Mouse (Mus musculus) Muller cell, postnatal 12 days (primary cell): Measurements from ENCODE around the gene Fahd1.
A peak's percentile ranks its signal among the peaks of the same experiment; 100 is the strongest.

Source experiments
- DNase-seq: peaks from one replicate; pipeline ENCODE4 v3.0.0-alpha.2; 2015; ENCODE audit errors: inconsistent ontology term

The Fahd1 gene

DNA sequence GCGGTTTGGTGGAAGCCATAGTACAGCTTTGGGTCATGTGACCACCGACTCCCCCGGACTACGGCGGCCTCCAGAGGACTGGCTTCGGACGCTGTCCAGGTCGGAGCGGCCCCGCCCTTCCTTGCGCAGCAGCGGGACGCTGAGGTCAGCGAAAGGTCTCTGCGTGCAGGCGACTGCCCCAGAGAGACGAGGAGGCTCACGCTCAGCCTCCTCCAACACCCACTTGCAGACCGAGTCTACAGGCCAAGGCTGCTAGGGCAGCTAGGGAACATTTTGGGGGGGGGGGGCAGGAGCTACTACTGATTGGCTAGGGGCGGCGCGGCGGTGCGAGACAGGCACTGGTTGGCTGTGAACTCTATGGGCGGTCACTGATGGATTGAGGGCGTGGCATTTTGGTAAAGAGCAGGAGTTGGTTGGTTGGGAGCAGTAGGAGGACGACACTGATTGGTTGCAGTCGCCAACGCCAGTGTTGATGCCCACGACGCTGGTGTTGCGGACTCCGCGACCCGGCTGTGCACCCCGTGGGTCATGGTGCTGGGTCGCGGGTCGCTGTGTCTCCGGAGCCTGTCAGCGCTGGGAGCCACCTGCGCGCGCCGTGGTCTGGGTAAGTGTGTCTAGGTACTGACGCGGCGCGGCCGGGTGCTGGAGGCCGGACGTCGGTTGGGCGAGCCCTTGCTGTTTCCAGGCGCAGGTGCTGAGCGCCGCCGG is at the start of gene Fahd1:
Gene Fahd1 (minus strand): TSS at position 300 of the 708 bp plus-strand sequence.
- peak; percentile 98 for DNase-seq

DNA sequence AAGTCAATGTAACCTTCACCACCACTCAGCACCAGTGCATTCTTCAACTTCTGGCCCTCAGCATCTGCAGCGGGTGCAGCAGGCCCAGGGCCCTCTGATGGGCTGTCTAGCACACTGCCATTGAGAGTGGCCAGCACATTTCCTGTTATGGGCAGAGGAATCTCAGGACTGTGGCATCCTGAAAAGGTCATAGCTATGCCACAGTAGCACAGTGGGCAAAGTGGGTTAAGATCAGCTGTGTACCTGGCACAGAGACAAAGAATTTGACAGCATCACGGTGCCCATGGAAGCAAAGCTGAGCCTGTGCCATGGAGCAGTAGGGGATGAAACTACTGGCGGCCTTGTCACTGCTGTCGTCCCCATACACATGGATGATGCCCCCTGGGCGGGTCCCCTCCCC is 49.0 kb upstream of the Fahd1 start:
- DNase-seq: peak; percentile 61

DNA sequence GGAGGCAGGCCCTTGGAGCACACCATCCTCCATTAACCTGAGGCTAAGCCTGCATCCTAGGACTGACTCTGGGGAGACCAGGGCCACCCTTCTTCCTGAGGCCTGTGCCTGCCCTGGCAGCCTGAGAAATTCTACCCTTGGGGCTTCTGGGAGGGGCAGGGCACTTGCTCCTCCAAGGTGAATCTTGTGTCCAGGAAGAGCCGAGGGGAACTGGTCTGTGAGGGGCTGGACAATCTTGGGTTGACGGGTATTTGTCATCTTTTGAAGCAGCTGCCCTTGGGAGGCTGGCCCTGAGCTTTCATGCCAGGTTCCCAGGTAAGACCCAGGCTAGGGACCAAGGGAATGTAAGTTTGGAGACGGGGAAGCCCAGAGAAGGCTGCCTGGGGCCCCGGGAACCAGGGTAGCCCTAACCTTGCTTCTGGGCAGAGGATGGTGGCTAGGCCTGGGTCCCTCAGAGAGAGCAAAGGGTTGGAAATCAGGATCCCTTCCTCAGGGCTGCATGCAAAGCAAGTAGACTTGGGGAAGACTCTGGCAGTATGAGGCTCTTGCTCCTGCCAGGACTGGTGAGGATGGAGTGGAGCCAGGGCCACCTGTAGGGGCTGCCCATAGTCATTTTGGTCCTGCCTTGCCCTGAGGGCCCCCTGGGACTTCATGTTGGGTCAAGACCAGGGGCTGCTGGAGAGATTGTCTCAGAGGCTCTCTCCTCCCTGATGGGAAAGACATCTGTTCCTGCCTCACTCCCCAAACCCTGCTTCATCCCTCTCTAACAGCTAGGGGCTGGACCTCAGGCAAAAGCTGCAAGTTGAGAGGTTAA is 48.1 kb upstream of the Fahd1 start:
- DNase-seq: no peak

DNA sequence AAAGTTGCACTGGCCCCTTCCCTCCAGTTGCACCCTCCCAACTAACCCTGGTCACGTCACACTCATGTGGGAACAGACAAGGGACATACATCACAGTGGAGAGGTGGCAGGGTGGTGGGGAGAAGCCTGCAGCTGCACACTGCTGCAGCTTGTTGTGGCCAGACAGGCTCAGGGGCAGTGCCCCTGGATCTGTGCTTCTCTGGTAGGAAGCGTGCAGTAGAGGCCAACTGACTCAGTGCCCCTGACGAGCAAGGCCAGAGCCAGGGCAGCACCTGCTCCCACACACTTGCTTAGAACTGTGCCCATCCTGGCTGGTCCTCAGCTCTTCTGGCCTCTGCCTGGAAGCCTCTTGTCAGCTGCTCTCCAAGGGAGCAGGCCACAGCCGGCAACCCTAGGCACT is 47.4 kb upstream of the Fahd1 start:
- no peak for DNase-seq

DNA sequence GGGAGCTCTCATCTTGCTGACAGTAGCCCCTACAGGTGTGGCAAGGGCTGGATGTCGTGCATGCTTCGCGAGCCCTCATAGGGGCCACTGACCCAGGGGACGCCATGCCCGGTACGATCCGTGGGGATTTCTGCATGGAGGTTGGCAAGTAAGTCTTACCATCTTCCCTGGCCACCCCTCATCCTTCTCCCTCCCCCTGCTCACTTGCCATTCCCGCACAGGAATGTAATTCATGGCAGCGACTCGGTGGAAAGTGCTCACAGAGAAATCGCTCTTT is 46.8 kb upstream of the Fahd1 start:
- DNase-seq: peak; percentile 10

DNA sequence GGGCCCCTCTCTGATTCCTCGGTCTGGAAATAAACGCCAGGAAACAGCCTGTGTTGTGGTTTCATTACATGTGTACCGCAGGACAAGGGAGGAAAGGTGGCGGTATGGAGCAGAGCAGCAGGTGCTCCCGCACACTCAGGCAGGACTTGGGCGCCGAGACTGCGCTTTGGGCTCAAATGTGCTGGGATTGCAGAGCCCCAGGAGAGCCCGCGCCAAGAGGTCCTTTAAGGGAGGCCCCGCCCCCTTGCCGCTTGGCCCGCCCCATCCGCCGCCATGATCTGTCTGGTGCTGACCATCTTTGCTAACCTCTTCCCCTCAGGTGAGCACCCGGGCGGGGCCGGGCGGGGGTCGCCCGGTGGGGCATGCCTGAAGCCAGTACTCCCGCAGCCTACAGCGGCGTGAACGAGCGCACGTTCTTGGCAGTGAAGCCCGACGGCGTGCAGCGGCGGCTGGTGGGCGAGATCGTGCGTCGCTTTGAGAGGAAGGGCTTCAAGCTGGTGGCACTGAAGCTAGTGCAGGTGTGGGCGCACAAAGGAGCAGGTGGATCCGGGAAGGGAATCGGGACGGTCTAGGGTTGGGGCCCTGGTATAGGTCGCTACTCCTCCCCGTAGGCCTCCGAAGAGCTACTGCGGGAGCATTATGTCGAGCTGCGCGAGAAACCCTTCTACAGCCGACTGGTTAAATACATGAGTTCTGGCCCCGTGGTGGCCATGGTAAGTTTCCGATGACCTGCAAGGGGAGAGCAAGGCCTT is 46.3 kb upstream of the Fahd1 start, which contains the start of gene Nme3:
Gene Nme3 (plus strand): TSS at position 260 of the 752 bp plus-strand sequence.
- DNase-seq: peak; percentile 80

DNA sequence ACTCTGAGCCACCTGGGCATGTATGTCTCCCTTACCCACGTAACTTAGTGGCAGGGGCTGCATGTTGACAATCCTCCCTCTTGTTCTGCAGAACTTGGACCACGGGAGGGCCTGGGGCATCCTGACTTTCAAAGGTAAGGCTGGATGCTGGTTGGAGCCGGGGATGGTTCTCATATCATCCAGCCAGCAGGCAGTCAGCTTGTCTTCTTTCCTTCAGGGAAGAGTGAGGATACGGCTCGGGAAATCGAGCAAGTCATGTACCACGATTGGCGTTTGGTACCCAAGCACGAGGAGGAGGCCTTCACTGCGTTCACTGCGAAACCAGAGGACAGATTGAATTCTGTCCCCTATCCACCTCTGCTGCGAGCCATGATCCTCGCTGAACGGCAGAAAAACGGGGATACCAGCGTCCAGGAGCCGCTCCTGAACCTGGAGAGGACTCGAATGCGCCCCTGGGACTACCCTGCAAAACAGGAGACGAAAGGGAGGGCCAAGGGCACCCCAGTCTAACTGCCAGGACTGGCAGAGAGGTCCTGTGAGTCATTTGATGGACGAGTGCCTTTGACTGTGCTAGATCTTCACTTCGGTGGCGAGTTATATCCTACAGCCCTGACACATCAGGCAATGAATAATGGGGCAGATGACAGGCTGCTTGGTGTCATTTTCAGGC is 45.5 kb upstream of the Fahd1 start:
- DNase-seq: peak; percentile 71

DNA sequence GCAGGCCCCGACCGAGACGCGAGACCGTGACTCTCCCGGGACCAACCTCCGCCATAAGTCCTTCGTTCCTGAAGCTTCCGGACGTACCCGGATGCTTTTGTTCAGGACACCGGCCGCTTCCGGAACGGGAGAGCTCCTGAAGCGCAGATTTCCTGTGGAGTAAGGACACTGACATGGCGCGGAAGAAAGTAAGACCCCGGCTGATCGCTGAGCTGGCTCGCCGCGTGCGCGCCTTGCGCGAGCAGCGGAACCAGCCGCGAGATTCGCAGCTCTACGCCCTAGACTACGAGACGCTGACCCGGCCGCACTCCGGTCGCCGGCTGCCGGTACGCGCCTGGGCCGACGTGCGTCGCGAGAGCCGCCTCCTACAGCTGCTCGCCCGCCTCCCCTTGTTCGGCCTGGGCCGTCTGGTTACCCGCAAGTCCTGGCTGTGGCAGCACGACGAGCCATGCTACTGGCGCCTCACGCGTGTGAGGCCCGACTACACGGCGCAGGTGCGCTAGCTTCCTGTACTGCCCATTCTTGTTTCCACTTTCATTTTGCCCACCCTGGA is 44.9 kb upstream of the Fahd1 start, which contains the start of the genes Eme2 and Mrps34:
Gene Eme2 (minus strand): TSS at position 93 of the 553 bp plus-strand sequence.
Gene Mrps34 (plus strand): TSS at position 122 of the 553 bp plus-strand sequence.
- peak; percentile 87 for DNase-seq

DNA sequence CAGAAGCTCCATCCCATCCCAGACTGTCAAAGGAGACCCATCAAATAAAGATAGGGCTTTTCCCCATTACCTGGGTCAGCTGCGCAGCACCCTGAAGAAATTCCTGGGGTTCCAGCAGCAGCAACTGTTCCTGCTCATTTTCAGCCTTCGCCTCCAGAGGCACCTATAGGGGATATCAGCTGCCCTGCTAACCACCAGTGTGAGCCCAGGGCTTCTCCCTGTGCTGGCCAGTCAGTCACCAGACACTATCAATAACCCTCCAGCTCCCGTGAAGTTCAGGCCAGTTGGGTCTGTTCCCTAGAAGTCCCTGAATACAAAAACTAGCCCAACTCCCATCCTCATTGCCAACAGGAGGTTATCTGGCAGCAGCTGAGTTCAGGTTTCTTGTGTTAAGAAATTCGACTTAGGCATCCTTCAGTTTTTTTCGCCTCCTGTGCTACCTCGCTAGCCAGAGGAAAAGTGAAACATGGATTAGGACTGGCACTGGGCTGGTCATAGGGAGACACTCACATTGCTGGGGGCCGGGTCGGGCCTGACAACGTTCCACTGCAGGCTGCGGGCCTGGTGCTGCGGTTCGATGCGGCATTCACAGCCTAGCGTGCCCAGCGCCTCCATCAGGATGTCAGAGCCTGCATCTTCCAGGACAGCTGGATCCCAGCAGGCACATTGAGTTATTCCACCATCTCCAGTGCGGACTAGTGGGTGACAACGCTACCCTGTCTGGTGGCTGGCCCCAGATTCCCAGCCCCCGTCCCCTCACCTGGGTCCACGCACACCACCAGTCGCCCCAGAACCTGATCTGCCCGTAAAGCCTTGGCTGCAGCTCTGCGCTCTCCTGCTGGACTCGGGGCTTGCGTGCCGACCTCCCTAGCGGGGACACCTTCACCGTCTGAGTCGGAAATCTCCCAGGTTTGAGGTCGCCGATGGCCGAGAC is 44.2 kb upstream of the Fahd1 start:
- peak; percentile 8 for DNase-seq

DNA sequence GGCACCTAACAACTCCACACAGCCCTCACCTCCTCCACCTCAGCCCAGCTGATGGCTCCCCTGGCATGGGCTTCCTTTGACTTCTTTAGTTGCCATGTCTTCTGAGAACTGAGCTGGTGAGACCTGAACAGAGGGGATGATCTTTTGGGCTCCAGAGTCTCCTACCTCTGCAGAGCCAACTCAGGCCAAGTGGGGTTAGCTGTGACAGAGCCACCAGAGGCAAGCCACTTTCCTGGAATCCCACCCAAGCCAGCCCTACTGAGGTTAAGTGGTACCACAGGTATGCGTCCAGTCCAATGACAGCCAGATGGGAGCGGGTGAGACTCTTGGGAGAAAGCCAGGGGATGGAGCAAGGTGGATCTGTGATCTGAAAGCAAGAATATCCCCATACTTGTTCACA is 43.1 kb upstream of the Fahd1 start:
- DNase-seq: no peak

DNA sequence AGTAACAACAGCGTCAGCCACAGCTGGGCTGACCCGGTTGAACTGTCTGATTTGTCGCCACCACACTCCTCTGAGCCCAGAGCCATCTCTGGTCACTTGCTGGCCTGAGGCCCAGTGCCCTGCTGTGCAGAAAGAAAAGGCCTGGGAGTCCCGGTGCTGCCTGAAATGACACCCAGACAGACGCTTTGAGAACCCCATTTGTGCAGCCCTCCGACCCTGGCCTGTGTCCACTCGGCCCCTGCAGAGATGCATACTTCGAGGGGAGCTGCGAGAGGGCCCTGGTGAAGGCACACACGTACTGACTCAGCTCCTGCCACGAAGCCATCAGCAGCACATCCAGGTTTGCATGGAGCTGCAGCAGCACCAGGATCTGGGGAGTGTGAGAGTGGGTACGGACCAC is 42.6 kb upstream of the Fahd1 start:
- DNase-seq: peak; percentile 7

DNA sequence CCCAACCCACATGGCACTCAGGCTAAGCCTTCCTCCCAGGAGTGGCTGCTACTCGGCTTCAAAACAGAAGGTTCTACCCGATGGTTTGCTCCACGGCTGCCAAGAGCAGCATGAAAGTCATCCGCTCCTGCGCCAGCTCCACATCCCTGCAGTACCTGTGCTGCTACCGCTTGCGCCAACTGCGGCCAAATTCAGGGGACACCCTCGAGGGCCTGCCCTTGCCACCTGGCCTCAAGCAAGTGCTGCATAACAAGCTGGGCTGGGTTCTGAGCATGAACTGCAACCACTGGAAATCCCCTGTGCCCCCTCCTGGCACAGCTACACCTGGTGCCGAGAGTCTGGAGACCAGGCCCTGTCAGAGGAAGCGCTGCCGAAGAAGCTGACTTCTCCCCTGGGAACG is 41.2 kb upstream of the Fahd1 start:
- no peak for DNase-seq

DNA sequence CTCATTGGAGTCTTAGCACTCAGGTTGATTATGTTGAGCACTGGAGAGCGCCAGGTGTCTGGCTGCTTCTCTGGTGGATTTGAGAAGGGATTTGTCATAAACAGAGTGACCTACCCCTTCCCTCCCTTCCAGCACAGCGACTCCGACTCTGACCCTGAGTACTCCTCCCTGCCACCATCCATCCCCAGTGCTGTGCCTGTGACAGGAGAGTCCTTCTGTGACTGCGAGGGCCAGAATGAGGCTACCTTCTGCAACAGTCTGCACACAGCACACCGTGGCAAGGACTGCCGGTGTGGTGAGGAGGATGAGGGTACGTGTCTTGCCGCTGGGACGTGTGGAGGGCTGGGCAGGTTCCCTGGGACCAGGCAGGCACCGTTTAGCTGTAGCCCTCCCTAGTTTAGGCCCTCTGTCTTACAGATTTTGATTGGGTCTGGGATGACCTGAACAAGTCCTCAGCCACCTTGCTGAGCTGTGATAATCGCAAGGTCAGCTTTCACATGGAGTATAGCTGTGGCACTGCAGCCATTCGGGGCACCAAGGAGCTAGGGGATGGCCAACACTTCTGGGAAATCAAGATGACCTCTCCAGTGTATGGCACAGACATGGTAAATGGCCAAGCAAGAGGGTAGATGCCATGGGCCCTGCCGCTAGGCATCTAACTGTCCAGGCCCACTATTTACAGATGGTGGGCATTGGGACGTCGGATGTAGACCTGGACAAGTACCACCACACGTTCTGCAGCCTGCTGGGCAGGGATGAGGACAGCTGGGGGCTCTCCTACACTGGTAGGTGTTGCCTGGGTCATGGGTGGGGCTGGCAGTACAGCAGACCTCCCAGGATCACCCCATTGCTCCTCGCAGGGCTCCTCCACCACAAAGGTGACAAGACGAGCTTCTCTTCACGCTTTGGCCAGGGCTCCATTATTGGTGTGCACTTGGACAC is 40.3 kb upstream of the Fahd1 start:
- DNase-seq: no peak

DNA sequence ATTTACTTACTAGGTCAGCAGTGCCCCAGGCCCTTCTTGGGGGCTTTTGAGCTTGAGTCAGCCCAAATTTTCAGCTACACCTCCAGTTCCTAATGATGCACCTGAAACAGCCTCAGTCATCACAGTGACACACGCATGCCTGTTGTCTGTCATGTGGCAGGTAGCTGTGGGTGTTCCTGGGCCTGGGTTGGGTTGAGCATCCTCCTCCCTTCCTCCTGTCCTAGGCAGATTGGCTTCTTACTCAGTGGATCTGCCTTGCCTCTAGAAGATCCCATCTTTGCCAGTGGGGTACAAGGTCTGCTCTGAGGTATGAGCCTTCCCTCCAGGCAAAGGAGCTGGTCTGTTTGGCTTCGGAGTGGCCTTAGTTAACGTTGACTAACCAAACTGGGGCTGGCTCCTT is 38.7 kb upstream of the Fahd1 start:
- DNase-seq: no peak

DNA sequence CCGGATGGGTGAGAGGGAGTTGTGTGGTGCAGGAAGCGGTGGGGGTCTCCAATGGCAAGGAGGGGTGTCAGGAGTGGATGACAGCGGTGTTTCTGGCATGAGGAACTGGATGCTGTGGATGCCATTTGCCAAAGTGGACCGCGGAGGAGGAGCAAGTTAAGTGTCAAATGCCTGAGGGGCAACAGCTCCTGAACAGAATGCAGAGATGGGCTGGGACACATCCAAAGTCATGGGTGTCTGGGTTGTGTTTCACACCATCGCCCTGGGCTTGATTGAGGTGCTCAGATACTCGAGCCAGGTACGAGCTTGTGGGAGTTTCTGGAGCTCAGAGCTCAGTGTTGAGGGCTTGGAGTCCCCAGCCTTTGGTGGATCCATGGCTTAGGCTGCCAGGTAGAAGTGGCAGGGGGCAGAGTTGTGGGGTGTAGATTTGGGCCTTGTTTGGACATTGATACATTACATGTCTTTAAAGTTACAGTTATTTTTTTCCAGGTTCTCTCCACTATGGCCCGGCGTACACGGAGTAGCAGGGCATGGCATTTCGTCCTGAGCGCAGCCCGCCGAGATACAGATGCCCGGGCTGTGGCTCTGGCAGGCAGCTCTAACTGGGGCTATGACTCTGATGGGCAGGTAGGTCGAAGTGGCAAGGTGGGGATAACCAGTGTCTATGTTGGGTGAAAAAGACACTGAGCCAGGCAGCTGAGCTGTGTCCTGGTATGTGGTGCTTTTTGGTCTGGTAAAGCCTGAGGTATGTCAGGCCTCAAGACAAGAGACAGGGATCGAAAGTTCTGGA is 37.3 kb upstream of the Fahd1 start:
- DNase-seq: peak; percentile 63

DNA sequence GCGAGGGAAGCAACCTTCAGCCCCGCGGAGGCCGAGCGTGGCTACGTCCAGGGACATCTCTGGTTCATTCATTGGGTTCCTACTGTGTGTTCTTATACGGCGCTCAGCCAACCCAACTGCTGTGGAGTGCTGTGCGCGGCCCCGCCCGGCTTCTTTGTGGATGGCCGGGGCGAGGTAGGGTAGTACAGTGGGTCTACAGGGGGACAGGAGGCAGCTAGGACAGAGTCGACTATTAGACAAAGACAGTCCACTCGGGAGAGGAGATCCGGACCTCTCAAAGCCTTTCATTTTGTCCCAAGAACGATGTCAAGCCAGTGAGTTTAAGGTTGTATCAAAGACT is 36.7 kb upstream of the Fahd1 start:
- DNase-seq: no peak

DNA sequence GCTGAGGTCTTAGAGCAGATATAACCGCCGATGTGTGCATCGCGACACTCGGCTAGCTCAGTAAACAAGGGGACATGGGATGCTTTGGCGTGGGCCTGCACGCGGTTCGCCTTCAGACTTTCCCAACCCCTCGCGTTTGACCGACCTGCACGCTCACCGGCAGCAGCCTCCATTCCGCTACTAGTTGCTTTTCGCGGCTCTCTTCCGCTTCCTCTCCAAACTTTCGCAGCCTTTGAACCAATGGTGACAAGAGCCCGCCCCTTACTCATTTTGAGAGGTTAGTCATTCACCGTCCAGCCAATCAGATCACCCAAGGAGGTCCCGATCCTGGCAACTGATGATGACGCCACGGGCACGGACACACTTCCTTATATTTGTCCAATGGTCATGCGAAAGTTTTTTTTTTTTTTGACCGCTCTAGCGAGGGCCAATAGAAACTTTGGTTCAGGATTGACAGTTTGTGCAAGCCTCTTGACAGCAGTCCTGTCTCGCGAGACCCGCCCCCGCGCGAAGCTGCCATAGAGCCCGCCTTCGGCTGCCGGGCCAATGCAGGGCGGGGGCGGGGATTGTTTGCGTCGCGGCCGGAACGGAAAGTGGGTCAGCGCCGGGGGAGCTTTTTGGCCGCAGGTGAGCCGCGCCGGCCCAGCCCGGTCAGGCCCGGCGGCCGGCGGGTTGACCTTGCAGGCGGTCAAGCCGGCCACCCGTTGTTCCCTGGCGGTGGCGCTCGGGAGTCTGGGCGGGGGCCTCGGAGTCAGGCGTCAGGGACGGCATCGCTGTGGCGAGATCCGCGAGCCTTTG is 36.2 kb upstream of the Fahd1 start, which contains the start of the genes Nubp2 and Spsb3:
Gene Nubp2 (minus strand): TSS at position 216 of the 798 bp plus-strand sequence.
Gene Spsb3 (plus strand): TSS at position 510 of the 798 bp plus-strand sequence.
- peak; percentile 100 for DNase-seq
